ENCODE assay signal across 20 mouse cellular contexts in genomic region chr10:16664483-16664882, GRCm38 (mm10).
DNase-seq lines count a peak whose midpoint lies in the region; ATAC-seq lines count a peak whose summit lies in the region.
"Had no signal": no experiment of that assay in that cellular context is flagged by ENCODE, and none has a peak within 500 bp of the region (broad histone marks: within the 10 kb centered on the region; RNA-seq: fewer than 3 reads in every experiment).

No protein-coding gene starts in this region.

- peak overlapping the region; percentile 29; the same call in 1 of the 2 replicates for H3K27ac ChIP-seq in neural tube, embryonic 13.5 days (replicated peaks)
- H3K27ac ChIP-seq in neural tube, embryonic 15.5 days (replicated peaks): no peak overlapping the region; the same call in 1 of the 2 replicates
- no peak overlapping the region for H3K27ac ChIP-seq in hindbrain, embryonic 16.5 days (ENCODE audit: low read depth, low read length)
- H3K27ac ChIP-seq: embryonic facial prominence, embryonic 15.5 days; intestine, embryonic 15.5 days; kidney, embryonic 15.5 days; limb, embryonic 10.5 days; macrophage had no signal

- 25% methylated on average over 1 of the region's 1 CpGs for WGBS in neural tube, embryonic 13.5 days
- WGBS in neural tube, embryonic 15.5 days: 20% methylated on average over 1 of the region's 1 CpGs
- 27% methylated on average over 1 of the region's 1 CpGs for WGBS in hindbrain, embryonic 16.5 days

- H3K4me3 ChIP-seq in neural tube, embryonic 13.5 days: no peak overlapping the region
- no peak overlapping the region for H3K4me3 ChIP-seq in neural tube, embryonic 15.5 days (replicated peaks)
- H3K4me3 ChIP-seq in hindbrain, embryonic 16.5 days (ENCODE audit: low read length): no peak overlapping the region
- H3K4me3 ChIP-seq: embryonic facial prominence, embryonic 15.5 days; intestine, embryonic 15.5 days; kidney, embryonic 15.5 days; limb, embryonic 10.5 days had no signal

- ATAC-seq in cerebellum, adult (ENCODE audit: insufficient number of reproducible peaks, low FRiP score, low TSS enrichment): no peak
- peak; percentile 56 for ATAC-seq in neural tube, embryonic 13.5 days (ENCODE audit: low read depth)
- no peak; the same call in 1 of the 2 replicates for ATAC-seq in neural tube, embryonic 15.5 days (ENCODE audit: low FRiP score)
- peak; percentile 82 for ATAC-seq in hindbrain, embryonic 16.5 days
- ATAC-seq: intestine, embryonic 15.5 days had no signal

- H3K36me3 ChIP-seq in neural tube, embryonic 13.5 days: no peaks in the 10 kb centered on the region
- no peaks in the 10 kb centered on the region for H3K36me3 ChIP-seq in neural tube, embryonic 15.5 days
- no peaks in the 10 kb centered on the region for H3K36me3 ChIP-seq in hindbrain, embryonic 16.5 days (ENCODE audit: control insufficient read depth, insufficient read depth, low read length)
- H3K36me3 ChIP-seq: embryonic facial prominence, embryonic 15.5 days; intestine, embryonic 15.5 days; kidney, embryonic 15.5 days; limb, embryonic 10.5 days had no signal

- peaks cover 3% of the 10 kb centered on the region; the same call in 1 of the 2 replicates for H3K4me1 ChIP-seq in neural tube, embryonic 13.5 days (replicated peaks)
- H3K4me1 ChIP-seq in neural tube, embryonic 15.5 days: no peaks in the 10 kb centered on the region
- H3K4me1 ChIP-seq in hindbrain, embryonic 16.5 days (ENCODE audit: control insufficient read depth, insufficient read depth, low read depth, low read length): no peaks in the 10 kb centered on the region
- H3K4me1 ChIP-seq: embryonic facial prominence, embryonic 15.5 days; intestine, embryonic 15.5 days; kidney, embryonic 15.5 days; limb, embryonic 10.5 days had no signal

- DNase-seq in cerebellum, postnatal 25 days: peak; percentile 7 to 22
- no peak for DNase-seq in frontal cortex, postnatal 36 days (ENCODE audit: low spot score in 2 of 2)
- no peak for DNase-seq in kidney, postnatal 10 days
- DNase-seq in adrenal gland, postnatal 4 days (ENCODE audit: low spot score in 2 of 2): no peak
- DNase-seq: adrenal gland, adult 2 months; cerebellum, adult 2 months; gastrocnemius, postnatal 36 days; heart, postnatal 14 days; lung, adult 2 months had no signal

- no peak overlapping the region for H3K4me2 ChIP-seq in neural tube, embryonic 13.5 days
- no peak overlapping the region for H3K4me2 ChIP-seq in neural tube, embryonic 15.5 days
- H3K4me2 ChIP-seq in hindbrain, embryonic 16.5 days (ENCODE audit: low read length): no peak overlapping the region
- H3K4me2 ChIP-seq: embryonic facial prominence, embryonic 15.5 days; heart, embryonic 11.5 days; intestine, embryonic 15.5 days; kidney, embryonic 15.5 days; liver, embryonic 11.5 days had no signal

- no peaks in the 10 kb centered on the region for H3K27me3 ChIP-seq in neural tube, embryonic 13.5 days
- no peaks in the 10 kb centered on the region for H3K27me3 ChIP-seq in neural tube, embryonic 15.5 days (replicated peaks)
- no peaks in the 10 kb centered on the region for H3K27me3 ChIP-seq in hindbrain, embryonic 16.5 days (replicated peaks; ENCODE audit: control insufficient read depth, insufficient read depth, low read length)
- H3K27me3 ChIP-seq: embryonic facial prominence, embryonic 15.5 days; intestine, embryonic 15.5 days; kidney, embryonic 15.5 days had no signal

- H3K9me3 ChIP-seq in neural tube, embryonic 13.5 days: no peaks in the 10 kb centered on the region
- H3K9me3 ChIP-seq in neural tube, embryonic 15.5 days (replicated peaks): no peaks in the 10 kb centered on the region
- no peaks in the 10 kb centered on the region for H3K9me3 ChIP-seq in hindbrain, embryonic 16.5 days (ENCODE audit: control insufficient read depth, low read length)
- H3K9me3 ChIP-seq: embryonic facial prominence, embryonic 15.5 days; intestine, embryonic 15.5 days; kidney, embryonic 15.5 days; limb, embryonic 10.5 days had no signal

- H3K9ac ChIP-seq in neural tube, embryonic 13.5 days: no peak overlapping the region
- H3K9ac ChIP-seq in neural tube, embryonic 15.5 days (replicated peaks): no peak overlapping the region
- H3K9ac ChIP-seq in hindbrain, embryonic 16.5 days (ENCODE audit: low read depth, low read length): no peak overlapping the region
- H3K9ac ChIP-seq: embryonic facial prominence, embryonic 15.5 days; intestine, embryonic 15.5 days; kidney, embryonic 15.5 days had no signal

Comparison
In these comparisons a context has a peak if more than half of its experiments do, and no peak if none do; other contexts are left out.
1. ATAC-seq: peak in neural tube, embryonic 13.5 days (single experiment) and hindbrain, embryonic 16.5 days (single experiment); none in cerebellum, adult (single experiment) and neural tube, embryonic 15.5 days (single experiment).
2. DNase-seq: peak in cerebellum, postnatal 25 days (2 of 2); none in frontal cortex, postnatal 36 days (0 of 2), kidney, postnatal 10 days (single experiment) and adrenal gland, postnatal 4 days (0 of 2).